Mouse (Mus musculus): ENCODE measurements around the gene Mvp. TPM values are rescaled to one million over a fixed set of nuclear protein-coding genes. Genes with fewer than 3 reads are reported as not detected.
A peak's percentile ranks its signal among the peaks of the same experiment; 100 is the strongest.

Gene Mvp
- polyA plus RNA-seq, 1 experiment: 72.4 TPM

GRCm38 (mm10) chr7:127003620-127004019 is 10.8 kb downstream of the Mvp start:
- H3K36me3 ChIP-seq (replicated peaks; ENCODE audit: low read length): peaks cover 52% of the 10 kb centered on the region
- TF ChIP-seq GATA1 (IDR thresholded peaks at IDR 0.05; ENCODE audit: borderline replicate concordance, low read length) (no peak), FLI1 (IDR thresholded peaks at IDR 0.05; ENCODE audit: low read length) (no peak)
- no peak overlapping the region for H3K4me3 ChIP-seq (replicated peaks)
- peaks cover 87% of the 10 kb centered on the region for H3K4me1 ChIP-seq
- no peaks in the 10 kb centered on the region for H3K9me3 ChIP-seq
- H3K27me3 ChIP-seq (replicated peaks): no peaks in the 10 kb centered on the region

DNA sequence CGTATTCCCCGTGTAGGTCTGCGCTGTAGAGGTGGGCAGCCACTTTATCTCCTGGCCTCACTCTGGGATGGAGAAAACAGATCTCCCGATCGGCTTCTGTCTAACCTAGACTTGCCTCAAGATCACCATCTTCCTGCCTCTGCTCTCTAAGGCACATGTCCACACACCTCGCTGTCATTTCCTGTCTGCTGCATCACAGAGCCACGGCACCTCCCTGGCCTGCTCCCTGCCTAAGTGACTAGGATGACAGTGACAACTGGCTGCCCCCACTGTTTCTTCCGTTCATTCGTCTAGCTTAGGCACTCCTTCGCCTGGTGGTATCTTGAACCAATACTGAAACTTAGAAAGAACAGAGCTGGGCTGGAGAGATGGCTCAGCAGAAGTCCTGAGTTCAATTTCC is 14.9 kb downstream of the Mvp start:
- Histone ChIP-seq H3K27me3 (replicated peaks) (no peaks in the 10 kb centered on the region), H3K4me1 (peaks cover 60% of the 10 kb centered on the region), H3K9me3 (peaks cover 7% of the 10 kb centered on the region; the same call in 1 of the 2 replicates), H3K4me3 (replicated peaks) (peak overlapping the region; percentile 69), H3K36me3 (replicated peaks; ENCODE audit: low read length) (peaks cover 82% of the 10 kb centered on the region)
- TF ChIP-seq GATA1 (IDR thresholded peaks at IDR 0.05; ENCODE audit: borderline replicate concordance, low read length) (no peak), FLI1 (IDR thresholded peaks at IDR 0.05; ENCODE audit: low read length) (no peak)

DNA sequence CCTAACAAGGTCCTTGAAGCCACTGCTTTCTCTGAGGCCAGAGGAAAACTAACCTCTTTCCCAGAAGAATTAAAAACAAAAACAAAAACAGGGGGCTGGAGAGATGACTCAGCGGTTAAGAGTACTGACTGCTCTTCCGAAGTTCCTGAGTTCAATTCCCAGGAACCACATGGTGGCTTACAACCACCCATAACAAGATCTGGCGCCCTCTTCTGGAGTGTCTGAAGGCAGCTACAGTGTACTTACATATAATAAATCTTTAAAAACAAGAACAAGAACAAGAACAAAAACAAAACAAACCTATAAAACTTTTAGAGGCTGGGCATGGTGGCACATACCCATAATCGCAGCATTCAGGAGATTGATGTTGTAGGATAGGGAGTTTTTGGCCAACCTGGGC is 18.0 kb downstream of the Mvp start:
- peaks cover 7% of the 10 kb centered on the region; the same call in 1 of the 2 replicates for H3K9me3 ChIP-seq

GRCm38 (mm10) chr7:126988816-126989215 is 25.6 kb downstream of the Mvp start:
- no peaks in the 10 kb centered on the region for H3K27me3 ChIP-seq (replicated peaks)
- TF ChIP-seq FLI1 (IDR thresholded peaks at IDR 0.05; ENCODE audit: low read length) (no peak), GATA1 (IDR thresholded peaks at IDR 0.05; ENCODE audit: borderline replicate concordance, low read length) (no peak)
- H3K4me1 ChIP-seq: 0 out of 2 replicates have a peak, but pooled peaks cover 3% of the 10 kb centered on the region
- no peak overlapping the region for H3K4me3 ChIP-seq (replicated peaks)
- H3K9me3 ChIP-seq: no peaks in the 10 kb centered on the region
- peaks cover 89% of the 10 kb centered on the region for H3K36me3 ChIP-seq (replicated peaks; ENCODE audit: low read length)

More for the DNA sequence above, 18.0 kb downstream of the Mvp start:
- peaks cover 35% of the 10 kb centered on the region for H3K4me1 ChIP-seq
- H3K27me3 ChIP-seq (replicated peaks): no peaks in the 10 kb centered on the region
- peaks cover 91% of the 10 kb centered on the region for H3K36me3 ChIP-seq (replicated peaks; ENCODE audit: low read length)
- H3K4me3 ChIP-seq (replicated peaks): no peak overlapping the region
- TF ChIP-seq FLI1 (IDR thresholded peaks at IDR 0.05; ENCODE audit: low read length) (no peak), GATA1 (IDR thresholded peaks at IDR 0.05; ENCODE audit: borderline replicate concordance, low read length) (no peak)

- no peaks in the 10 kb centered on the region for H3K27me3 ChIP-seq (replicated peaks)
- TF ChIP-seq FLI1 (IDR thresholded peaks at IDR 0.05; ENCODE audit: low read length): no peak
- no peak for TF ChIP-seq GATA1 (IDR thresholded peaks at IDR 0.05; ENCODE audit: borderline replicate concordance, low read length)
- peaks cover 12% of the 10 kb centered on the region; the same call in 1 of the 2 replicates for H3K4me1 ChIP-seq
- H3K9me3 ChIP-seq: no peaks in the 10 kb centered on the region
- H3K4me3 ChIP-seq (replicated peaks): no peak overlapping the region
- peaks cover 89% of the 10 kb centered on the region for H3K36me3 ChIP-seq (replicated peaks; ENCODE audit: low read length)
Observed at GRCm38 (mm10) chr7:126986319-126986718, 28.1 kb downstream of the Mvp start.

GRCm38 (mm10) chr7:126984667-126985444 is 29.6 kb downstream of the Mvp start:
- peaks cover 91% of the 10 kb centered on the region for H3K36me3 ChIP-seq (replicated peaks; ENCODE audit: low read length)
- peaks cover 20% of the 10 kb centered on the region for H3K4me1 ChIP-seq
- no peaks in the 10 kb centered on the region for H3K9me3 ChIP-seq
- no peaks in the 10 kb centered on the region for H3K27me3 ChIP-seq (replicated peaks)
- no peak overlapping the region for H3K4me3 ChIP-seq (replicated peaks)
- TF ChIP-seq GATA1 (IDR thresholded peaks at IDR 0.05; ENCODE audit: borderline replicate concordance, low read length): no peak

GRCm38 (mm10) chr7:126983113-126983512 is 31.3 kb downstream of the Mvp start:
- Histone ChIP-seq H3K4me1 (peaks cover 38% of the 10 kb centered on the region), H3K36me3 (replicated peaks; ENCODE audit: low read length) (peaks cover 91% of the 10 kb centered on the region), H3K4me3 (replicated peaks) (no peak overlapping the region), H3K27me3 (replicated peaks) (no peaks in the 10 kb centered on the region), H3K9me3 (no peaks in the 10 kb centered on the region)
- TF ChIP-seq GATA1 (IDR thresholded peaks at IDR 0.05; ENCODE audit: borderline replicate concordance, low read length): no peak
- TF ChIP-seq FLI1 (IDR thresholded peaks at IDR 0.05; ENCODE audit: low read length): no peak

DNA sequence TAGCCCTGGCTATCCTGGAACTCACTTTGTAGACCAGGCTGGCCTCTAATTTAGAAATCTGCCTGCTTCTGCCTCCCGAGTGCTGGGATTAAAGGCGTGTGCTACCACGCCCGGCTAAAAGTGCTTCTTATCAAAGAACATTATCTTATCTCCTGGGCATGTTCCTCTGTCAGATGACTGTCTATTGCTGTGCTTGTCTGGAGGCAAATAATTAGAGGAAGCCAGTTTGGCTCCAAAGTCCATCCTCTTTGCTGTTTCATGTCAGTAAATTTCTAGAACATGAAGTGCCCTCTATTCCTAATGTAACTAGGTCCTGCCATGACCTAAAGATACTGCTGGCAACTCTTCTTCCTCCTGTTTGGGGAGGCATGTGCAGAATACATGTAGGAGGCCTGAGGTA is 32.4 kb downstream of the Mvp start:
- Histone ChIP-seq H3K27me3 (replicated peaks) (no peaks in the 10 kb centered on the region), H3K4me1 (peaks cover 46% of the 10 kb centered on the region), H3K9me3 (no peaks in the 10 kb centered on the region), H3K4me3 (replicated peaks) (no peak overlapping the region), H3K36me3 (replicated peaks; ENCODE audit: low read length) (peaks cover 87% of the 10 kb centered on the region)
- TF ChIP-seq FLI1 (IDR thresholded peaks at IDR 0.05; ENCODE audit: low read length) (no peak), GATA1 (IDR thresholded peaks at IDR 0.05; ENCODE audit: borderline replicate concordance, low read length) (no peak)

DNA sequence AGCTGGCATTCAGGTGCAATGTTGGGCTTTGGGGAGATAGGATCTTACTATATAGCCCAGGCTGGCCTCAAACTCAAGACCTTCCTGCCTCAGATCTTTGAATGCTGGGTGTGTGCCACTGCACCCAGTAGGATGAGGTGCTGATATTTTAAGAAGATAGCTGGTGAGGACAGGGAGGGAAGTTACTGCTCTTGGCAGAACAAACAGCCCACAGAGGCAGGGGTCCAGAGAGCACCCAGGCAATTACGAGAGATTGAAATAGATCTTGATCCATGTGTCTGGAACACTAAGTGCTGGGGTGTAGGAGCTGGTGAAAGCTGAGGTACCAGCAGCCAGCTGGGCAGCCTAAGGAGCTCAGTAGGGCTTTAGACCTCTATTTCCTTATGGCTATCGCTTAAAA is 32.8 kb downstream of the Mvp start:
- Histone ChIP-seq H3K4me3 (replicated peaks) (no peak overlapping the region), H3K4me1 (peaks cover 51% of the 10 kb centered on the region), H3K9me3 (no peaks in the 10 kb centered on the region), H3K27me3 (replicated peaks) (no peaks in the 10 kb centered on the region), H3K36me3 (replicated peaks; ENCODE audit: low read length) (peaks cover 82% of the 10 kb centered on the region)
- TF ChIP-seq FLI1 (IDR thresholded peaks at IDR 0.05; ENCODE audit: low read length): no peak
- TF ChIP-seq GATA1 (IDR thresholded peaks at IDR 0.05; ENCODE audit: borderline replicate concordance, low read length): no peak

DNA sequence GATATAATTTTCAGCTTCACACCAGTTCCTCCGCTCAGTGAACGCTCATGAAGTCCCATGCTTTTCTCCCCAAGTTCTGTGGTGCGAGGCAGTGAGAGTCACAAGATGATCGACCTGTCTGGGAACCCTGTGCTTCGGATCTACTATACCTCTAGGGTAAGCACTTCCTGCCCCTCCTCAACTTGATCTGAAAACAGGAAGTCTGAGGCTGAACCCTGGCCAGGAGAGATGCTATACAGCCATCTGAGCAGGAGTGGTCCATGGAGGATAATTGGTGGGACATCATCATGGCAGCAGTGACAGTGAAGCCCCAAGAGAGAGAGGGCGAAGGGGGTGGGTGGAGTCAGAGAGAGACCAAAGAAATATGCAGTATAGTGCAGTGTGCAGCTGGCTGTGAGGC is 35.6 kb downstream of the Mvp start:
- TF ChIP-seq FLI1 (IDR thresholded peaks at IDR 0.05; ENCODE audit: low read length) (no peak), GATA1 (IDR thresholded peaks at IDR 0.05; ENCODE audit: borderline replicate concordance, low read length) (no peak)
- H3K36me3 ChIP-seq (replicated peaks; ENCODE audit: low read length): peaks cover 58% of the 10 kb centered on the region
- H3K4me3 ChIP-seq (replicated peaks): no peak overlapping the region
- H3K27me3 ChIP-seq (replicated peaks): no peaks in the 10 kb centered on the region
- H3K9me3 ChIP-seq: no peaks in the 10 kb centered on the region
- H3K4me1 ChIP-seq: peaks cover 62% of the 10 kb centered on the region
